Mouse (Mus musculus): Measurements from ENCODE around the gene Zfp663.

GRCm38 (mm10) chr2:165304819-165305218 is 63.7 kb downstream of the Zfp663 start:
- TF ChIP-seq CTCF (IDR thresholded peaks at IDR 0.05; ENCODE audit: low read depth): no peak
- no peak for TF ChIP-seq EP300 (optimal IDR thresholded peaks at IDR 0.05)
